Mouse (Mus musculus) cerebellum, adult (tissue): ENCODE data around the gene Pibf1.

Source experiments
- ATAC-seq: cut with Nextera tagmentation; 2 replicates; pipeline ENCODE4 v1.9.2; 2017; ENCODE audit warnings: mild to moderate bottlenecking, moderate library complexity, mixed read lengths; ENCODE audit not compliant: insufficient number of reproducible peaks, low FRiP score, low TSS enrichment

Gene Pibf1

DNA sequence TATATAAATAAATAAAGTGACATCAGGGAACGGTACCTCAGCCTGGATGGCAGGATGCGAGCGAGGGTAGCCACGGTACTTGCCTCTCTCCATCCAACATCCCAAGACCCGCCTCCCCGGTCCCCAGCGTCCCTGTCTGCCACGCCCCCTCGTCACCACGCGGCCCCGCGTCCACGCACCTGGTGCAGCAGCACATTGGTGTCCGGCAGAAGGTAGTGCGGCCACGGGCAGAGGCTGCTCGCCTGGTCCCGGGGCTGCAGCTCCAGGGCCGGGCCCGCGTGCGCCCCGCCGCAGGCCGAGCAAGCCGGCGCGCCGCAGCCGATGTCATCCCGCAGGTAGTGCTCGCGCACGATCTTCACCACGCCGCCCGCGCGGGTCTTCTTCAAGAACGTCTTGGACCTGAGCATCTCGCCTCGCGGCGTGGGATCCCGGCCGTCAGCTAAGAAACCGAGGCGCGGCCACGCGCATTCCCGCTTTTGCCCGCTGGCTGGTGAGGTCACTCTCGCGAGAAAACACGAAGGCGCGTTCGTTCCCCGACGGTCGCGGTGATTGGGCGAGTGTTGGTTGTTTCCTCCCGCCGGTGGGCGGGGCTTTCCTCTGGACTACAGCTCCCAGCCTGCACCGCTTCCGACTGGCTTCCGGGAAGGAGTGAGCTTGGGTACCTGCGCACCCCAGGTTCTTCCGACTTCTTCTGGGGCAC, at the start of gene Pibf1, which contains the start of gene Dis3:
Gene Pibf1 (plus strand): TSS at position 158 of the 700 bp plus-strand sequence.
Gene Dis3 (minus strand): TSS at position 504 of the 700 bp plus-strand sequence.
- peak; percentile 98 for ATAC-seq

DNA sequence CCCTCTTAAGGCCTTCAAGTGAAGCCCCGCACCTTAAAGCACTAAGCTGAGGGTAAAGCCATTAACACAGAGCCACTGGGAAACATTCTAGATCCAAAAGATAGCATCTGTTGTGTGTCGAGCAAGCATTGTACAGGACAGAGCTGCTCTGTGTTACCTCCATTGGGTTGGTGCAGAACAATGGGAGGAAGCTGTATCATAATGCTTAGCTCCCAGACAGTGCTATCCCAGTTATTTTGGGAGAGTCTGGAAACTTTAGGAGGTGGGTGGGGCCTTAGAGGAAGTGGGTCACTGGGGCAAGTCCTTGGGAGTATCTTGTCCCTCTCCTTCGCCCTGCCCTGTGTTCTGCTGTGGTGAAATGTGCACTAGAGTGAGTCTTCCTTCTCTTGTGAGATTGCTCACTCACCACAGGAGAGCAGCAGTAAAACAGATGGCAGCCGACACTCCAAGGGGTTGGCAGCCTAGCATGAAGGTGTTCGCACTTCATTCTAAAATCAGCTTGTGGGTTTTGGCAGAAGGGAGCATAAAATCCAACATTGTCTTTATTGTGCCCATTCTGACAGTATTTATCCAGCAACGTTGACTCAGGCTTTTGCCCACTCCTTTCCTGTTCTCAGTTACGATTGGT, 40.2 kb upstream of the Pibf1 start:
- ATAC-seq: peak; percentile 88

DNA sequence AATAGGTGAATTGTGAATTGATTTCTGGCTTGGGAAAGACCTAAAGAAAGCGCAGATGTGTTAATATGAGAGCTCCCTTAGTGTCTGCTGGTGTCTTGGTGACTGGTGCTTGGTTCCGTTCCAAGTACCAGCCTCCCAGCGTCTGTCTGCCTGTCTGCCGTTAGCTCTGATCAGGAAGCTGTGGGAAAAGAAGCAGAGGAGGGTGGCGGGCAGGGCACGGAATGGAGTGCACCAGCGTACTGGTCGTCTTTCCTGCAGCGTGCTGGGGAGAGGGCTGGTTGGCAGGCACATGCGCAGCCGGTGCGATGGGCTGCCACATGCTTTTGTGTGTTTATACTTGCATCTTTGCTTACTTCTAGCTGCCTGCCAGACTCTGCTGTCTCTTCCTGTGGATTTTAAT, 38.6 kb upstream of the Pibf1 start:
- ATAC-seq: peak; percentile 52; the same call in 1 of the 2 replicates

DNA sequence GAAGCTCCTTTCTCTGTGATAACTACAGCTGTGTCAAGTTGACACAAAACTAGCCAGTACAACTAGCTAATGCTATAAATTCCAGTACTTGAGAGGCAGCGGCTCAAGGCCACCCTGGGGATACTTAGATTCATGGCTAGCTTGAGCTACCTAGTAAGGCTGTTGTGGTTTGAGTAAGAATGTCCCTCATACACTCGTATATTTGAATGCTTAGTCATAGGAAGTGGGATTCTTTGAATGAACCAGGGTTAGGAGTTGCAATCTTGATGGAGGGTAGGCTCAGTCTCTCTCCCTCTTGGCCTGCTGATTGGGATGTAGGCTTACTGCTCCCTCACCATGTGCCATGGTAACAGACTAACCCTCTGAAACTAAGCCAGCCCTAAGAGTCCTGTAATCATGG, 36.1 kb upstream of the Pibf1 start:
- ATAC-seq: no peak

DNA sequence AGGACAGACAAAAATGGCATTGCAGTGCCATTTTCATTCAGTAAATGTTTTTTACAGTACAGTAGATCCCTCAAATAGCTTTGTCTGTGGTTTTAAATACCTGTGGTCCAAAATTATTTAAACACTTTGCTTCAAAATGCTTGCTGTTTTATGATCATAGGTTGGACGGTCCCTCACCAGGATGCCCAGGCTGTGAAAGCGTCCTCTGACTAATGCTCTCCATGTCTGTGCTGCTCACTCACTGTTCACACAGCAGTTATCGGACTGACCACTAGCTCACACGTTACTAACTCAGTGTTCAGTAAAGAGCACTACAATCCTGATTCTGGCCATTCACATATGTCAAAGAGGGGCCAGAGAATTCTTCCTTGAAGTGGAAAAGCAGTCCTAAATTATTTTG, 28.1 kb upstream of the Pibf1 start:
- ATAC-seq: no peak

DNA sequence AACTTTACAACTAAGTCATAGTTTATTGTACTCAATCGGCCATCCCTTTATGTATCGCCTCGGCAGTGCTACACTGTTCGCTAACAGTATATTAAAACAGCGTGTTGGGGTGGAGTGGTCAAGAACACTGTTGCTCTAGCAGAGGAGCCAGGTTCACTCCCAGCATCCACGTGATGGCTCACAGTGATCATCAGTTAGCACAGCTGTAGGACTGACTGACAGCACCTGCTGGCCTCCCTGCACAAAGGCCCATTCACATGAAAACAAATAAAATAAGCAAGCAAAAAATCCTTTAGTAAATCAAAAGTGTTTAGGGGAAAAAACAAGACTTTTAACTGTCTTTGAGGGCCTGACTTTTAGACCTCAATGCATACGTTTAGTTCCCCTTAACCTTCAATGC, 10.3 kb upstream of the Pibf1 start:
- ATAC-seq: no peak

DNA sequence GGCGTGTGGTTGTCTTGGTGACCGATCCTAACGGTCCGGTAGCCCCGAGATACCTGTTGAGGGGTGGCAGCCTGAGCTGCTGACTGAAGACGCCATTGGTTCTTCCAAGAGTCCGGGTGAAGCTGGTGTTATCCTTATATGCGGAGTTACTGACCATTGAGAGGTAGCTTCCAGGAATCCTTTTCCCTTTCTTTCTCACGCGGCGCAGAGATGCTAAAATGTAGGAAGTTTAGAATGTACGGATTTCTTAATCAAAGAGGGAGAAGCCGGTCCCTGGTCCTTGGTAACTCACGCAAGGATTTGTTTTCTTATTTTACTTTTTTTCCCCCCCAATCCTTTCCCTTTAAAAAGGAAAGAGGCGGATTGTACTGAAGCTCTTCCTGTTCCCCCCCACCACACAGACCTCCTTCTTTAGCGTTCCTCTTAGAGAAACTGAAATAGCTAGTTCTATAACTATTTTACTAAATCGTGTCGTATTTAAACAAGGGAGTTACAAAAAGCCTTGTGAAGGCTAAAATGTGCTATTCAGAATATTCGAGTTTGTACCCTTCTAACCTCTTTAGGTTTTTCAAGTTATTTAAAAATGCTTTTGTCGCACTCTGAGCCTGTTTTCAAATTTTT, 853 bp downstream of the Pibf1 start:
- ATAC-seq: peak; percentile 3; the same call in 1 of the 2 replicates

DNA sequence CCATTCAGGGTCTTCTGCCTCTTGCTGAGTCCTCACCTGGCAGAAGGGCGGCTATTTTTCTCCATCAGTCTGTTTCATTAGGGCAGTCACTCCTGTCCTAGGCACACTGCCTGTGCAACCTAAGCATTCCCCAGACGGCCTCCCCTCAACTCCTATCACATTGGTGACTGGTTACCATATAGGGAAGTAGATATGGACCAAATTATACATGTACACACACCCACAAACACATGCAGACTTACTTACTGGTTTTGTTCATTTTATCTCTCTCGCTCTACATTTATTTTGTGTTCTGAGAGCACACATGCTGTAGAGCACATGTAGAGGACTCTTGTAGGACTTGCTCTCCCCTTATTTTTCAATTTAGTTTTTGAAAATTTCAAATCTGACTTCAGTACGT, 3.8 kb downstream of the Pibf1 start:
- ATAC-seq: no peak

DNA sequence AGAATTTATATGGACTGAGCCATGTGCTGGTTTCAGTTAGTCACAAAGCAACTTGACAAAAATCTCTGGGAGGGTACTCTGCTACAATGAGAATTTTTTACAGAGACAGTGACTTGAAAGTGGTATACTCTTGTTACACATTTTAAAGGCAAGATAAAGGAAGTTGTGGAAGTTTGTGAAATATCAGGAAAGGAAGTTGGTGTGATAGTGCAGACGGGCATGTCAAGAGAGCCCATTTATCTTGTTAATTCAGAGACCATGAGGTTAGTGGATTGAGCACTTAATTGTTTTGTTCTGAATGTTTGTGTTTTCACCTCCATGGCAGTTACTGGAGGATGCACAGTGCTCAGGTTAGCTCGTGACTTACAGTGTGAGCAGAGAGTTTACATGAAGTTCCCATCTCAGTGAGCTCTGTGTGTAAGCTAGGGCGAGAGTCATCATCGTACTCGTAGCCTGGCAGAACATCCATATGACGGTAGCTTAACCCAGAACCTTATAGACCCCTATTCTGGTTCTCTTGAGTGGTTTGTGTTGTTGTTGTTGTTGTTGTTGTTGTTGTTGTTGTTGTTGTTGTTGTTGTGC, 5.4 kb downstream of the Pibf1 start:
- no peak for ATAC-seq

DNA sequence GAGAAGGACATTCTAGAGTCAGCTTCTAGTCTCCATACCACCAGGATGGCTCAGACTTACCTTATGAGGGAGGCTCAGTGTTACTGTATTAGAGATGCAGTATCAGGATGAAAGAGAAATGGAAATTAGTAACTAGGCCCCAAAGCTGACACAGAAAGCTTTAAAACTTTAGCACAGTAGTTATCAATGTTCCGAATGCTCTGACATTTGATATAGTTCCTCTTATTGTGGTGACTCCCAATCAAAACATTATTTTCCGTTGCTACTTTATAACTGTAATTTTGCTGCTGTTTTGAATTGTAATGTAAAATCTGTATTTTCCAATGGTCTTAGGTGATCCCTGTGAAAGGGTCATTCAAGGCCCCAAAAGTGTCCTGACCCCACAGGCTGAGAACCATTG, 7.4 kb downstream of the Pibf1 start:
- no peak for ATAC-seq

DNA sequence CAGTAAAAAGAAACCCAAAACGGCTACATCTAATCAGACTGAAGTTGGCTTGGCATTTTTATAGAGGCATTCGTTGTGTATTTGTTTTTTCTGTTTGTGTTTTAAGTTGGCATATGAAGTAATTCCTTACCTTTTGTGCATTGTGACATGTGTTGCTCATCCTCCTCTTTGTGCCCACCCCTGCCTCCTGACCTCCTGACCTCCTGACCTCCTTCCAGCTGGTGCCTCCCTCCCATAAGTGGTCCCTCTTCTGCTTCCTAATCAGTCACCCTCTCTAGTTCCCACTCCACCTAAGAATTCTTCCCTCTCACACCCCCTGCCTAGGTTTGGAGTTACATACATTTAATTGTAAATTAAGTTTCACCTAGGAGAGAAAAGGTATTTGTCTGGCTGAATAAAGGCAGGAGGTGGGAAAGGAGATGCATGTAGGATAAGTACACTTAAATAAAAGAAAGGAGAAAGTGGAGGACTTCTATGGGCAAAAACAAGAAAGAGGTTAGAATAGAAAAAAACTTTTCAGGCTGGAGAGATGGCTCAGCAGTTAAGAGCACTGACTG, 8.5 kb downstream of the Pibf1 start:
- ATAC-seq: no peak

DNA sequence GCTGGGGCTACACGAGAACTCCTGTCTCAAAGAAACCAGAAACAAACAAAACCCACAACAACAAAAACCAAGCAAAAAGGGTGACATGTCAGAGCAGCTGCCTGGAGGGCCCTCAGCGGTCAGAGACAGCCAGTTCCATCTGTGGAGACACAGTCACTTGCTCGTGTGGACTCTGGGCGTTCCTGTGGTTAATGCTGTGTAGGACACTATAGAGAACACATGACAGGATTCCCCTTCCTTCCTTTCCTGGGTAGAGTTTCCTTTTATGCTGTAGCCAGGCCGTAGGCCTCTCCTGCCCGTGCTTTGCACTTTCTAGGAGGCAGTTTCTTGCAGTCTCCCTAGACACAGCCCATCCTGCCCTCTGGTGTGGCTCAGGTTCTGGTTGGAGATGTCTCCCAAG, 9.5 kb downstream of the Pibf1 start:
- ATAC-seq: no peak

DNA sequence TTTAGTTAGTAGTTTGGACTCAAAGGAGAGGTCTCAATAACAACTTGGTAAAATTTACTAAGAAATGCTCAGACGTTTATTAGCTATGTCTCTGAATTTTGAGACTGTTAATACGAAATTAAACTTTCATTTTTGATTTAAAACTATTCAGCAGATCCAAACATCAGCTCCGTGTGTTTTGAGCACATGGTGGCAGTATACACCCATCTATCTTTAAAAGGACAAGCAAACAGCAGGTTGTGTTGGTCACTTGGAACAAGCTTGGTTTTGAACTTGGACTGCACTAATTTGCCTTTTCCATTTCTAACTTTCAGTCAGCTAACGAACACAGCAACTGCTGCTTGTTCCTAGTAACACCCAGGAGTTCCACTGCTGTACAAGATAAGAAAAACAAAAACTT, 18.4 kb downstream of the Pibf1 start:
- no peak for ATAC-seq

DNA sequence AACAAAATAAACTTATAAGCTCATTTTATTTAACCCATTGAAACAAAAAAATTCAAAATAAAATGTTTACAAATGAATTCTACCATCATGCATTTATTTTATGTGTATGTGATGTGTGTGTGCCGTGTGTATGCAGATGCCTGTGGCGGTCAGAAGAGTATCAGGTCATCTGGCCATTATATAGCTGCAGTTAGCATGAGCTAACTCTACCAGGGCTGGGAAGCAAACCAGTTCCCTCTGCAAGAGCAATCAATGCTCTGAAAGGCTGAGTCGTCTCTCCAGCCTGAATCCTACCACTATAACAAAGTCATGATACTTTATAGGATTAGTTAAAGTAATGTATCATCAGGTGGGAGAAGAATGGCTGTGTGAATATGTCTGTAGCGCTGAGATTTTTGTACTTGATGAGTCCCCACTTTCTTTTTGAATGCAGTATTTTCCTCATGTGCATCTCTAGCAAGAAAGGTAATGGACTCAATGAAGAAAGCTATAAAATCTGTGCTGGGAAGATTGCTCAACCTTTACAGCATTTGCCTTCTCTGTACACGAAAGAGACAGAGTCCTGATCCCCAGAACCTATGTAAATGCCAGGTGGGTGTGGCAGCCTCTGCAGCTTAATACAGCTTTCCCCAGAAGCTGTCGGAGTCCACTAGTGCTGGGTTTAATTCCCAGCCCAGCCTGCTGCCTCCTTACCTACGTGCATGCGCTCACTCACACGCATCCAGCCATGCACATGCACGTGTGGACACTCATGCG, 22.5 kb downstream of the Pibf1 start:
- ATAC-seq: no peak

DNA sequence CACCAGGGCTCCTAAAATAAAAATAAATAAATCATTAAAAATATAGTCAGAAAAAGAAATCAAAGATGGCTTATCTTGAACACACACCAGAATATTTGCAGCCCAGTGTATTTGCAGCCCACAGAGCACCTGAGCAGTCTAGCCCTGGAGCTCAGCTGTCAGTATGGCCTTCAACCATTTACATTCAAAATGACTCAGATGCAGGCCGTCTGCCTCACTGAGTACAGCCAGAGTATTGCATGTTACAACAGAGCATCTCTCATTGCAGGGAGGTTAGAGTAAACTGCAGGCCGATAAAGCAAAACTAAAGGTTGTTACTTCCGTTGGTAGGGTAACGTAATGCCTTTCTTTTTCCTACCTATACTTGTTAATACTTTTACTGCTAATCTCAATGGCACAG, 24.9 kb downstream of the Pibf1 start:
- no peak for ATAC-seq

DNA sequence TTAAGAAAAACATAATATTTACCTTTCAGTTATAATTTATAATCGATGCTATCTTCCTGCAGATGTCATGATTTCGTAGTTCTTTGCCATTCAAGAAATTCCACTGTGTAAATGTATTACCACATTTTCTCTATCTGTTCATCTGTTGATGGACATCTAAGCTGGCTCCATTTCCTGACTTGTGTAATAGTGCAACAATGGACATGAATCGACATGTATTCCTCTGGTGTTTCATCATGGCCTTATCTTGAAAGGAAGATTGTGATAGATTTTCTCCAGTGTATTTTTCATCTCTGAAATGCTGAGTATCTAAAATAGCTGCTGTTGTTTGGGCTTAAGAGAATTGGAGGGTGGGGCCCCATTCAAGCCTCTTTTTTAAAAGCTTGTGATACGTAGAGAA, 27.5 kb downstream of the Pibf1 start:
- ATAC-seq: no peak

DNA sequence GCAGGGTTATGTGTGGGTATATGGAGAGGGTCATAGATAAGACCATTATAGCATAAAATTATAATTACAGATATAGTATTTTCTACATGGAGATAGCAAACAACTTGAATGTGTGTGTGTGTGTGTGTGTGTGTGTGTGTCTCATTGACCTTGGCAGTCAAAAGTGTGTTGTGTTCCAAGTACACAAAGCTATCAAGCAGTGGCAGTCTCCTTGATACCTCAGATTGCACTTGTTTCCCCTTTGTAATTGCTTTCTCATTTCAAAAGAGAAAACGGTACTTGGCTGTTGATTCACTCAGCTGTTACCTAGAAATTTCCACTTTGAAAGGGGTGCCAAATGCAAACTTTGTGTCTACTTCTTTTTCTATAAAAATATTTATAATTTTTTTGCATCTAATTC, 28.3 kb downstream of the Pibf1 start:
- ATAC-seq: no peak

DNA sequence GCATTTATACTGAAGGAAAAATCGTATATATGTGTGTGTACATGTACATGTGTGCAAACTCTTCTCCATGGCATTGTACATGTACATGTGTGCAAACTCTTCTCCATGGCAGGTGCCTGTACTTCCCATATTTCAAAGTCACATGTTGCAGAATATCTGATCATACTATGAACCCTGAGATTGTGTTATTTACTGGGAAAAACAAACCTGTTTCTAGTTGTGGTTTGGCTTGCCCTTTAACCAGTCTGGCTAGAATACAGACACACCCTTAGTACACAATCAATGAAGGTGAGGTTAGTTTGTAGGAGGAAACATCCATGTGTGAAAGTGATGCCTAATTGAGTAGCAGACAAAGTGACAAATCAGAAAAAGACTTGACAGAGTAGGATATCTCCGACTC, 29.8 kb downstream of the Pibf1 start:
- no peak for ATAC-seq

DNA sequence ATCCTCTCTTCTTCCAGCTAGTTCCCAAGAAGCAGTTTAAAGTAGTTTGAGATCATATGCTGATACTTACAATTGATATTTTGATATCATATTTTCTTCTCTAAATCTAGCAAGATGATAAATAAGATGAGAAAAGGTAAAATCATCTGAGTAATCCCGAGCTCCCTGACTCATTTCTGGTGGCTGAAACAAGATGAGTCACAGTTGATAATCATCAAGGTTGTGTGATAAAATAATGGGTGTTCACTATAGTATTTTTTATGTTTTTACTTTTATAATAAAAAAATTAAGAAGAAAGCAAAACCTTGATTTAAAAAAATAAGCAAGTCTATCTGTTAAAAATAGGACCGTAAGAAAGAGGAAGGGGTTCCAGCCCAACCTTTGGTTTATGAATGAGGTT, 34.8 kb downstream of the Pibf1 start:
- ATAC-seq: no peak

DNA sequence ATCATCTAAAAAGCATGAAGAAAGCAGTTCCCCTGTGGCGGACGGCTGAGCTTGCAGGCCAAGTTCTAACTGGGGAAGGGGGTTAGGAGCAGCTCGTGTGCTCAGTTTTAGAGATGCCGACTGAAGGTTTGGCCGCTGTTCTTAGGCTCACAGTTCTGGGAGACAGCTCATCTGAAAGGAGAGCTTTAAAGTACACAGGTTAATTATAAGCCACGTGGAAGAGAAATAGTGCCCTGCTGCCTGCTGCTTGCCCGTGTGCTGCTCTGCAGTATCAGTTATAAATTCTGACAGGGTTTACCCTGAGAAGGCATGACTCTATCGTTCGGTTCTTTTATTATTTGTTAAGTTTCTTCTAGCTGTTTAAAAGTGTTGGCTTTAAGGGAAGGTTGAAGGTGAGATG, 36.5 kb downstream of the Pibf1 start:
- no peak for ATAC-seq
